Mouse (Mus musculus) kidney, adult 10 weeks (tissue): ENCODE results near the gene Aatk. TPM values are rescaled to one million over a fixed set of nuclear protein-coding genes. Genes with fewer than 3 reads are reported as not detected.

Source experiments
- polyA plus RNA-seq: library from polyadenylated mRNA; stranded (reverse); fragments of 350-450 nt; fragmentation: Illumina TruSeq; extraction: RNeasy Lipid Tissue Mini Kit (QIAGEN cat#74804); gene quantifications from one replicate; pipeline ENCODE4 v1.2.3, GENCODE M21; 2014; ENCODE audit warnings: low read depth, low replicate concordance

The Aatk gene
- polyA plus RNA-seq = 0.12 TPM

GRCm38 (mm10) chr11:120046553-120047191 lies at the start of gene Aatk:
Gene Aatk, minus strand, starts transcription at chr11:120047167.

GRCm38 (mm10) chr11:120086702-120087152 lies 39.8 kb upstream of the Aatk start, which contains the start of gene Cep131:
Gene Cep131, minus strand, starts transcription at chr11:120086827.

Other genes with a start within 250 kb of the Aatk start
- gene Chmp6, start 133.7 kb downstream of the Aatk start, polyA plus RNA-seq = 2.6 TPM
- 3.4 TPM for gene Baiap2, start 104.4 kb downstream of the Aatk start, polyA plus RNA-seq
- gene Cep131, start 39.7 kb upstream of the Aatk start, polyA plus RNA-seq = not detected
- gene Tepsin, start 51.6 kb upstream of the Aatk start, polyA plus RNA-seq = 0.32 TPM
- 2.0 TPM for gene Ndufaf8, start 51.8 kb upstream of the Aatk start, polyA plus RNA-seq
- 1.7 TPM for gene Slc38a10, start 104.2 kb upstream of the Aatk start, polyA plus RNA-seq
- gene Bahcc1, start 185.8 kb upstream of the Aatk start, polyA plus RNA-seq = 1.1 TPM